Mouse (Mus musculus) urinary bladder, postnatal 14 days (tissue): ENCODE data around the gene Thsd4.
"Not testable (repeated sequence)": the region's sequence is repeated elsewhere in the genome, so short reads cannot be mapped to it uniquely, and the experiment has no call there.

Source experiments
- DNase-seq: peaks from one replicate; pipeline ENCODE4 v3.0.0; 2021; ENCODE audit warnings: low spot score

The Thsd4 gene

GRCm38 (mm10) chr9:60307469-60307868 lies 214.4 kb downstream of the Thsd4 start:
- no peak for DNase-seq

- DNase-seq, result peak; percentile 67
Observed at GRCm38 (mm10) chr9:60306241-60306640, 215.6 kb downstream of the Thsd4 start.

- no peak for DNase-seq
Observed at GRCm38 (mm10) chr9:60305204-60305840, 216.5 kb downstream of the Thsd4 start.

GRCm38 (mm10) chr9:60296276-60296675 lies 225.6 kb downstream of the Thsd4 start:
- no peak for DNase-seq

GRCm38 (mm10) chr9:60295199-60295598 lies 226.6 kb downstream of the Thsd4 start:
- DNase-seq, result no peak

GRCm38 (mm10) chr9:60293129-60293528 lies 228.7 kb downstream of the Thsd4 start:
- no peak for DNase-seq

- peak; percentile 60 for DNase-seq
Observed at GRCm38 (mm10) chr9:60290780-60291179, 231.1 kb downstream of the Thsd4 start.

- peak; percentile 20 for DNase-seq
Observed at GRCm38 (mm10) chr9:60288789-60289188, 233.1 kb downstream of the Thsd4 start.

GRCm38 (mm10) chr9:60286390-60286789 lies 235.5 kb downstream of the Thsd4 start:
- no peak for DNase-seq

GRCm38 (mm10) chr9:60285047-60285462 lies 236.8 kb downstream of the Thsd4 start:
- DNase-seq, result no peak

- DNase-seq, result no peak
Observed at GRCm38 (mm10) chr9:60284318-60284717, 237.5 kb downstream of the Thsd4 start.

- DNase-seq, result no peak
Observed at GRCm38 (mm10) chr9:60283546-60283945, 238.3 kb downstream of the Thsd4 start.

GRCm38 (mm10) chr9:60281281-60281680 lies 240.6 kb downstream of the Thsd4 start:
- peak; percentile 31 for DNase-seq

GRCm38 (mm10) chr9:60280786-60281185 lies 241.1 kb downstream of the Thsd4 start:
- DNase-seq, result no peak

- DNase-seq, result peak; percentile 27
Observed at GRCm38 (mm10) chr9:60279556-60279955, 242.3 kb downstream of the Thsd4 start.

GRCm38 (mm10) chr9:60276351-60276750 lies 245.5 kb downstream of the Thsd4 start:
- DNase-seq, result no peak

- DNase-seq, result no peak
Observed at GRCm38 (mm10) chr9:60275410-60276159, 246.3 kb downstream of the Thsd4 start.

GRCm38 (mm10) chr9:60274503-60274902 lies 247.3 kb downstream of the Thsd4 start:
- DNase-seq, result no peak

GRCm38 (mm10) chr9:60272345-60272744 lies 249.5 kb downstream of the Thsd4 start:
- DNase-seq, result not testable (repeated sequence)

GRCm38 (mm10) chr9:60271940-60272339 lies 249.9 kb downstream of the Thsd4 start:
- no peak for DNase-seq

GRCm38 (mm10) chr9:60269807-60270206 lies 252.0 kb downstream of the Thsd4 start:
- no peak for DNase-seq

- DNase-seq, result no peak
Observed at GRCm38 (mm10) chr9:60267273-60267626, 254.6 kb downstream of the Thsd4 start.

GRCm38 (mm10) chr9:60266583-60267272 lies 255.1 kb downstream of the Thsd4 start:
- DNase-seq, result no peak
